Mouse (Mus musculus) layer of hippocampus, postnatal 36 days (tissue): ENCODE results near the gene Pde4b. TPM values are rescaled to one million over a fixed set of nuclear protein-coding genes. Genes with fewer than 3 reads are reported as not detected.
A peak's percentile ranks its signal among the peaks of the same experiment; 100 is the strongest.
"Not testable (repeated sequence)": the region's sequence is repeated elsewhere in the genome, so short reads cannot be mapped to it uniquely, and the experiment has no call there.

ENCODE experiments used
- DNase-seq, 2 experiments: peaks; one replicate each; pipeline ENCODE4 v3.0.0; 2022
- total RNA-seq, 2 experiments: library from RNA; stranded (reverse); gene quantifications; 2 replicates each; pipeline ENCODE4 v1.2.3; 2021

The Pde4b gene
- total RNA-seq, 2 experiments from 2014 or later, result 65.7 to 71.9 TPM

DNA sequence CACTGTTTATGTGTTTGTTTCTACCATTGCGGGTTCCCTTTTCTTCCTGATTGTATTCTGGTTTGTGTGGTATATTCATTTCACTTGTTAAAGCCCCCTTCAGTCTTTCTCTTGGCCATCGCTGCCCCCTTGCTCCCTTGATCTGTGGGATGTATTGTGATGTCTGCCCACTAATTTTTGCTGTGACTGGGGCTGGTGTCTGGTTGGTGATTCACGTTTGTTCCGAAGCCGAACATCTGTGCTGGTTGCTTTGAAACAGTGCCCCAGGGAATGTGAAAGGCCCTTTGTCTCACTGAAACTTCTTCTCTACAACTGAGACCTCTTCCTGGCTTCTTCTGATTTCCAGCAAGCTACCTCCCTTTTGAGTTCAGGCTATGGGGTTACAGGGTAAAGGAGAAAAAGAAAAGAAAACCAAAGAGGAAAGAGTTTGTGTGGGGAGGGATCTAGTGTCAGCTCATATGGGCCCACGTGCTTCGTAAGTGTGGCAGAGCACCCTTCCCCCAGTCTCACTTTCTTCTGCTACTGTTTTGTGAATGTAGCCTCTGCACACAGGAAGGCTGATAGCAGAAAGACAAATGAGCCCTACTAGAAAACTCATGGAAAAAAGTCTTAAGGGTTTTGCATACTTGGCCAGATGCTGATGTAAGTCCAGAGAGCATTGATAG, 396.1 kb downstream of the Pde4b start:
- peak in 1 of 2 experiments; percentile 26 for DNase-seq

DNA sequence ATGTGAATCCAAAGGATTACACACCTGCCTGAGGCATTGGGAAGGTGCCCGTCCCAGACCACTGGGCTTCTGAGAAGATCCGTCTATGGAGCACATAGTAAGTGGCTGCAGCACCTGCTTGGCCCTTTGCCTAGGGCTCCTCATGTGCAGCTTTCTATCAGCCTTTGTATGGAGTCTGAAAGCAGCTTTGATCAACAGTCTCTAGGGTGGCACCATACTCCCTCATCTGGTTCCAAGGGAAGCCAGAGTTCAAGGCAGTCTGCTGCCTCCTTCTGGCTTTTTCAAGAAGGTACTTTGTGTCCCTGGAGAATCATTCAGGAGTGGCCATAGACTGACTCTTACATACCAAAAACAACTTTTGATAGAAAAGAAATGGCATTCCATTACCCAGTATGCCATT, 397.4 kb downstream of the Pde4b start:
- peak in 1 of 2 experiments; percentile 22 for DNase-seq

DNA sequence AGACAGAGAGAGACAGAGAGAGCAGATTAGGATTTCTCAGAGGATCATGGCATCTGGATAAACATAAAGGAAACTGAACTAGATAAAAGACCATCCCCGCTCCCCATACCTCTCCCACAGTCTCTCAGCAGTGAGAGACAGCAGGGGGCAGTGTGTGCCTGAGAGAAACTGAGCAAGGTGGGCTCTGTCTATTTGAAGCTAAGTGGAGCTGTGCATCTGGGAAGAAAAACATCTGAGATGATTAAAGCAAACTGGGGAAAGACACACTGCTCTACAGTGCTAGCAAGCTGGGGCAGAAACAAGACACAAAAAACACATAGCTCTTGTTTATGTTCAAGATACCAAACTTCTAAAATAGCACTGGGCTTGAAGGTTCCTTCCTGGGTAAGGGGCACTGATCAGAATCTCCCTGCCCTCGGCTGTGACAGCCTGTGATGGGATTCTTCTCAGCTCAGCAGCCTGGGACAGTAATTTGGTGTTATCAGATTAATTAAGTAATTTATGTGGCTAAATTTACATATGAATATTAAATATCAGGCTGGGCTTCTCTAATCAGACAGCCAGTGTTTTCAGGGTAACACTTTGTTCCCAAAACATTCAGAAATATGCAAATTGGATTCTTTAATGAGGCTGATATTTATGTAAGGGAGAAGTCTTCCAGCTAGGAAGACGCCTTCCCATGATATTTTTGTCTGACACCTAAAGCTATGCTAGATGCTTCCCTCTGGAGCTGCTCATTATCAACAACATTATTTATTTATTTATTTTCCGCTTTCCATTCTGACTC, 399.0 kb downstream of the Pde4b start:
- DNase-seq, result no peak

DNA sequence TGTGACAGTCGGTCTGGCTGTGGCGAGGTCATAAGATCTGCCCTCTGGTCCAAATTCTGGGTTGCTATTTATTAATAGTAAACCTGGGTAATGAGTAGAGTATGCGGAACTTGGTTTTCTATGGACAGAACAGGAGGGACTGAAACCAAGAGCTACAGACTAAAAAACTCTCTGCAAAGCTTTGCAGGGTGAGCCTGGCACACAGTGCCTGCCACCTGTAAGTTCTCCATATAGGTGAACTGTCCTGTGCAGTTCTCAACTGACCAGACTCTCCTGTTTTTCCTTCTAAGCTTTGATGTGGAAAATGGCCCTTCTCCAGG, 399.5 kb downstream of the Pde4b start:
- DNase-seq, result no peak

DNA sequence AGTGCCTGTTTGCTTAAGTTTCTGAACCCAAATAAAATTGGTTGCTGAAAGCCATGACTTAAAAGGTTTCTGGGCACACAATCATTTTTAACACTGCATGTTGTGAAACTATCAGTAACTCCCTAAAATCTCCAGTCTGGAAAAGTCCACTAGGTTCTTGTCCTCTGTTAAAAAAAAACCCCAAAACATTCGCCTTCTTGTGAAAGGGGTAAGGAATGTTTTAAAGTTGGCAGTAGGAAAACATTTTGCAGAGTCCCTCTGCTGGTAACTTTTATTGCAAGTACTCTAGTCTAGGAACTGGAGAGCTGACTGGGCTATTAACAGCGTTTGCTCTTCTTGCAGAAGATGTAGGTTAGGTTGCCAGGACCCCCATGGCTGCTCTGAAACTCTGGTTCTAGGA, 400.7 kb downstream of the Pde4b start:
- DNase-seq, result no peak

DNA sequence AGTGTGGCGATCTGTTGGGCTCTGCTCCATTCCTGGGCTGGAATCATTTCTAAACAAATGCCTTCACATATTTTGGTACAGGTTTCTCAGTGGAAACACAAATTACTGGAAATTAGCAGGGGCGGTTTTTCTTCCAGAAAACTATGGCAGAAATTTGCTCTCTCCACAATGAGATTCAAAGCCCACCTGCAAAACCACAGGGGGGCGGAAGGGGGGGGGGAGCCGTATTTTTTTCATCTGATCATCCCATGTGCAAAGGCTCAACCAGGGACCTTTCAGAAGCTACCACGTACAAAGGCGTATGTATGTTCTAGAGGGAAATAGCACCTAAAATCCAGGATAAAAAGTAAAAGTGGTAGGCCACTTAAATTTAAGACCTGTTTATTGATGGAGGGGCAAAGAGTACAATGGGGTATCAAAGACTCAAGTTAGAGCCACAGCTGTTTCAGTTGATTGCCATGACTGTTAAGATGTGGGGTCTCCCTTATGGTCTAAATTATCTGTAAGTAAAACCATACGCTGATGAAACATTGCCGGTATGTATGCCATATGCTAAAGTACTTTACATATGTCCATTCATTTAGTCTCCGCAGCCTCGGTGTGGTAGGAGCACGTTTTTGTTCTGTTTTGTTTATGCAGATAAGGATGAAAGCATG, 404.3 kb downstream of the Pde4b start:
- DNase-seq, result no peak

DNA sequence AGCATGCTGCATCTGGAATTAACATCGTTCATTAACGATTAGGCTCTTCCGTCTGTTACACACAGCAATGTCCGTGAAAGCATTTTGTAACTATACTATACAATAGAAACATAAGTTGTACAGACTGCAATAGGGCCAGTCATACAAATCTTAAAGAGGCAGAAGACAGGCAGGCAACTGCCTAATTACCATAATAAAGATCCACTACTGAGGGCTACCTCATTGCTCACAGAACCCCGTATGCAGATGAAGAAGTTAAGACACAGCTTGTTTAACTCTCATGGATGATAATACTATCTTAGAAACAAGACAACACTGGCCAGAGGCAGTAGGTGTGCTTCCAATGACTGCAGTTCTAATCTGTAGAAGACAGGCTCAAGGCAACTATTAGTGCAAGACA, 405.6 kb downstream of the Pde4b start:
- DNase-seq, result no peak

DNA sequence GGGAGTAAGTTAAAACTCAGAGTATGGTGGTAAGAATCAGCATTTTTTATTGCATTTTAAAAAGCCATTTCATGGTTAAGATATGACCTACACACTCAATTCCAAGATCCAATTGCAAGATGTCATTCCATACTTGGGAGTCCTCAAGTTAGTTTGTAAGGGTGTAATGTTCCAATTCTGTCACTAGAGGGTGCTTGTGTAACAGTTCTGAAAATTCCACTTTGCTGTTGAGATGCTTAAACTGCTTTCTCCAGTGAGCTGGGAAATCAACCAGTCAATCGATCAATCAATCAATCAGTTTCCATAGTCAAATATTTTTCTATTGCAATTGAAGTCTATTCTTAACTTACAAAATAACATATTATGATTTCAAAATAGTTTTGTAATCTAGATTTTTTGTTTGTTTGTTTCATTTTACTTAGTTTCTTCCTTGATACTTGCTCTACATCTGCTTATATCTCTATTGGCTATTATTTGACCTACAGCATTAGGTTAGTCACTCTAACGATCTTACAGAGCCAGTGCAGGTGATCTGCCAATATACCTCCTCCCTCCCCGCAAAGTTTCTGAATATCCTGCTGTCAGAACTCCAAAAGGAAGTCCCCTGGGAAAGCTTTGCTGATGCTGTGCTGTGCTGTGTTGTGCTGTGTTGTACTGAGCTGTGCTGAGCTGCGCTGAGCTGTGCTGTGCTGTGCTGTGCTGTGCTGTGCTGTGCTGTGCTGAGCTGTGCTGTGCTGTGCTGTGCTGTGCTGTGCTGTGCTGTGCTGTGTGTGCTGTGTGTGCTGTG, 406.2 kb downstream of the Pde4b start:
- DNase-seq, result no peak

DNA sequence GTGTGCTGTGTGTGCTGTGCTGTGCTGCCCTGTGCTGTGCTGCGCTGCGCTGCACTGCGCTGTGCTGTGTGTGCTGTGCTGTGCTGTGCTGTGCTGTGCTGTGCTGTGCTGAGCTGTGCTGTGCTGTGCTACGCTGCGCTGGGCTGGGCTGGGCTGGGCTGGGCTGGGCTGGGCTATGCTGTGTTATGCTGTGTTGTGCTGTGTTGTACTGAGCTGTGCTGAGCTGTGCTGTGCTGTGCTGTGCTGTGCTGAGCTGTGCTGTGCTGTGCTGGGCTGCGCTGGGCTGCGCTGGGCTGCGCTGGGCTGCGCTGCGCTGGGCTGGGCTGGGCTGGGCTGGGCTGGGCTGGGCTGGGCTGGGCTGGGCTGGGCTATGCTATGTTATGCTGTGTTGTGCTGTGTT, 406.9 kb downstream of the Pde4b start:
- not testable (repeated sequence) for DNase-seq

DNA sequence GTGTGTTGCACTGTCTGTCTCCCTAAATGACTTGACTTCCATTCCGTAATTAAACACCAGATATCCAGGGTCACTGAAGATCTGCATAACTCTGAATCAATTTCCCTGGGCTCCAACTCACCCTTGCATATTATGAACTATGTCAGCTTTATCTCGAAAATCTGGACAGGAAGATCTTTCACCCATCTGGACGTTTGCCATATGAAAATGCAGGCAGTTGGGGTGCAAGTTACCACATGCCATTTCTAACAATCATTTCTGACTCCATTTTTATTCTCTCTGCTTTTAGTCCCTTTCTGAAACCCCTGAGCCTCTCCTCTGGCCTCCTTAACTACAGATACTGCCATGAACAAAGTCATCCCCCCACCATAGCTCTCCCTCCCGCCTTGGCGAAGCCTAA, 407.7 kb downstream of the Pde4b start:
- DNase-seq, result no peak

DNA sequence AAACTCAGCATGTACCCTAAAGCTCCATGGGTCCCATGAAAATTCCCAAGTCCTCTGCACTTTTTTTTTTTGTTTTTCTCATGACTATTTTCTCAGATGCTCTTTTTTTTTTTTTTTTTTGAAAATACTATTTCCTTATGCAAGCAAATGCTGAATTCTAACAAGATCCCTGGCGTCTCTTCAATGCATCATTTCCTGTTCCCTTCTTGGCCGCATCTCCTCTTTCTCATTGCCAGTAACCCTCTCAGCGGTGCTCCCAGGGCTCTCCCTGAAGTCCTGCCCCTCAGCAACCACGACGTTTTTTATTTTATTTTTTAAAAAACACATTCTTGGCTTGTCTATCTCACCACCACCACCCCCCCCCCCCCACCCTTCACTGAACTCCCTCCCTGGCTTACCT, 408.1 kb downstream of the Pde4b start:
- no peak for DNase-seq

DNA sequence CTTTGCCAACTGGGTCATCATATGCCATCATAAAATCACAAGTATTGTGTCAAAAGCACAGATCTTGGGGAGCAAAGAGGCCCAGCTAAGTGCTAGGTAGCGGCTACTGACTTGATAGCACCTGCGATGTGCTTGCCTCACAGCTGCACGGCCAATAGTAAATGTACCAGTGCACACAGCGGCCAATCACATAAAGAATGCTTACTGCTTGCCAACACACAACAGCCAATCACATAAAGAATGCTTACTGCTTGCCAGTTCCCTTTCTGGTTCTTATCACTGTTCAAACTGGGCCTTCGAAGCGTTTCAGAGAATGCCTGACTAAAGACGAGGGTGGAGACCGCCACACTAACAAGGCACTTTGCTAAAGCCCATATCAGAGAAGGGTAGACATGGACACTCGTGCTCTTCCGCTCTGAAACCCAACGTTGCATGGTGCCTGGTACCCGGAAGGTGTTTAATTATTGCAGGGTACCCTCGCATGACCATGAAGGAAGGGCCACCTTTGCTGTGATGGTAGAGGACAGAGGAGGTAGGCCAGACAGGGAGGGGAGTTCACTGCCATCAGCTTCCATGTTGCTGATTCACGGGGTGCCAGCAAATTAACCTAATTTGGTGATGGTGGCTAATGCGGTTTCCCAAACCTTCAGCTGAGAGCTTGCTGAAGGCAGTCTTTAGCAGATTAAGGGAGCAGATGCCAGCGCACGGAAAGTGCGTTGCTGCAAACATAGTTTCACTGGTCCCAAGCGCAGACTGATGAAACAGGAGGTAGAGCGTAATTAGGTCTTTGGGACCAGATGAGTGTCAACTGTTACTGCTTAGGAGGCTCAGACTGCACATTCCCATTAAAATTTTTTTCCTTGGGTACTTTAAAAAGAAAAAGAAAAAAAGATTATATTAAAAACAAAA, 409.2 kb downstream of the Pde4b start:
- peak in 1 of 2 experiments; percentile 34 for DNase-seq

DNA sequence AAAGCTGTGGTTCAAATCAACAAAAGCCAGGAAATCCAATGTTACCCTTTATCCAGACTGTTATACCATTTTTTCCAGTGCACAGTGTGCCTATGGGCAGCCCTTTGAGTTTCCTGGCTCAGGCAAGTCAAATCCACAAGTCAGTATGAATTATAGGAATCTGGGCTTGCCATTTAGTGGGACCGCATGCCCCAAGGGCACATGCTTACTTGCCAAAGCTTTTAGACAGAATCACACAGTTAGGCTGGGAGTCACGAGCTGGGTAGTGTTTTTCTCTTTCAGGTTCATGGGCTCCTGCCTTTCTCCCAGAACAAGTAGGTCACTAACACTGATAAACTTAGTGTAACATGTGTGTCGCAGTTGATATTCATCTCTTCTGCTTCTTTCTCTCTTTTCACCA, 409.9 kb downstream of the Pde4b start:
- DNase-seq, result no peak

DNA sequence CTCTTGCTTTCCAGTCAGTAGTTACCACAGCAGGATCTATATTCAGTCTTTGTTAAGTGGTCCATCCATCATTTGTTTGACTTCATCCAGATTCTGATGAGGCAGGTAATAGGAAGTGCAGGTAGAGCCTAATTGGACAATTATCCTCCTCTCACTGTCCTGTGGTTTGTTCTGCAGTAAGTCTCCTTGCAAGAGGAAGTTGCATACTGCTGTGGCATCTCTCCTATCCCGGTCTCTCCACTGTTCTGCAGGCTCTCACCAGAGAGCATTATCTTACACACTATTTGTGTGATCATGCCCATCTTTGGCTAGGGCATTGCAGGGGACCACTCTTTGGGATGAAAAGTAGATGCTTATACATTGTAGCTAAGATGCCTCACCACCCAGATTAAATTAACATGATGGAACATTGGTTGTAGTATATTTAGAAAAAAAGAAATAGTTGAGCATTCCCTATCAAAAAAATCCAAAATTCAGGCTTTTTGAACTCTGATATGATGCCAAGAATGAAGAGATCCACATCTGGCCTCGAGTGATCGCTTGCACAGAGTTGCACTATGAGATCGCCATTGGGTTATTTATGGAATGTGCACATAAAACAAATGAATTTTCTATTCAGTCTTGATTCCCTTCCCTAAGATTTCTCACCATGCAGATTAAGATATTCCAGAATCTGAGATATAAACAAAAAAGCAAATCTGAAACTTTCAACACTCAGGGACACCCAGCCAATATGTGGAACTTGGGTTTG, 411.0 kb downstream of the Pde4b start:
- DNase-seq, result no peak

DNA sequence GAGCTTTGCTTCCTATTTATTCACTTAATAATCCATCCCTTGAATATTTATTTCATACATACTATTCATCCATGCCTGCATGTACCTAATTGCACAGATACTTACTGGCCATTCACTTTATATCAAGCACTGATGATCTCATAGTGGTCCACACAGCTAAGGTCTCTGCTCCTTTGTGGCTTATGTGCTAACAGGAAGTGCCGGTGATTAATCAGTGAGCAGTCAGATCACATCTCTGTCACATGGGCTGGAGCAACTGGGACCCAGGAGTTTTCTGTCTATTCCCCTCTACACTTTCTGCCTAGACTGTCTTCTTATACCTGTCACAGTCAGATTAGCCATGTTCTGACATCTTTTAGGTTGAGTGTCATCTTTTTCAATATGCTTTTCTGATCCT, 411.6 kb downstream of the Pde4b start:
- DNase-seq, result no peak

DNA sequence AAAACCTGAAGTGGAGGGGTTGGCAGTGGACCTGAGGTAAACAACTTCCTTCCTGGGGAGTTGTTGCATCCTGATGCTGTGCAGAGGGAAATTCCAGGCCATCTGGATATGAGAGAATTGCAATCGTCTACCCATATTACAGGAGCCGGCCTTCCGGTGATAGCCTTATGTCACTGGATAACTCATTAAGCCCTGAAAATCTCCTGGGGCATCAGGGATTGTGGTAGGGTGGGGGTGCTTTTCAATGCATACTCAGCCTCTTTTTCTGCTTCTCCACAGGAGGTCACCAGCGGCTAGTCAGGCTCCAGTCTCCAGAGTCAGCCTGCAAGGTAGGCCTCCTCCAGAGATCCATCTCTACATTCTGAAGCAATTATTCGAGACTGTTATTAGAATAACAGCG, 418.4 kb downstream of the Pde4b start:
- no peak for DNase-seq

DNA sequence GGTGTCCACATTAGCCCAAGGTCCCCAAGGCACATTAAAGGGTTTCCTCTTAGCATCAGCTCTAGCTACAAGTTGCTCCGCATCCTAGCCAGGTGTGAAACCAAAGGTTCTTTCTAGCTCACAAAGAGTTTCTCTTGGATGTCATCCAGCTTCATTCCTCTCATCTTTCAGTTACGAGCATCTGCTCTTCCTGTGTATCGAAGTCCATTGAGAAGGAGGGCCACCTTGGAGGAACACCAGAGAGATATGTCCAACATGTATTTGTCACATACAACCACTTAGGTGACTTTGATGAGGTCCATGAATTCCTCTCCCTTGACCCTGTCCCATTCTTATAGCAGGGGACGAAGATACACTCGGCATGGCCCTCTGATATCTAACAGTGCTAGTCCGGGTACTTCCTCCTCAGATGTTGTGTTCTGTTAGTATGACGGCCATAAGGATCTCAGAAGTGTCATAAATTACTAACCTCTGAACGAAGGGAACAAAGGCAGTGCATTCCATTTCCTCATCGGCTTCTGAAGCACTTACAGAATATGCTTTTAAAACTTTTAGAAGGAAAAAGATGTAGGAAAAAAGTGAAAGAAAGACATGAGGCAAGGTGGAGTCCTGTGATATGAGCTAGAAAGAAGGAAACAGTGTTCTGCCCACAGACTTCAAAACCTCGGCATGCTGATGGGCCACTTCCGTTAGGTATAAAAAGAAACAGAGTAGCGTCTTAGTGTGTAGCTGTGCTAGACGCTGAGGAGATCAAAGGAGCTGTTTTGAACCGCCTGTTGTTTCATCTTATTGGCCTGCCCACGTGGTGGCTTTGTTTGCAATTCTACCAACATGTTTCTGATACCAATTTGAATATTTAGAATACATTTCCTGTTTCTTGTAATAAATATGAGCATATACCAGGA, 419.3 kb downstream of the Pde4b start:
- no peak for DNase-seq

DNA sequence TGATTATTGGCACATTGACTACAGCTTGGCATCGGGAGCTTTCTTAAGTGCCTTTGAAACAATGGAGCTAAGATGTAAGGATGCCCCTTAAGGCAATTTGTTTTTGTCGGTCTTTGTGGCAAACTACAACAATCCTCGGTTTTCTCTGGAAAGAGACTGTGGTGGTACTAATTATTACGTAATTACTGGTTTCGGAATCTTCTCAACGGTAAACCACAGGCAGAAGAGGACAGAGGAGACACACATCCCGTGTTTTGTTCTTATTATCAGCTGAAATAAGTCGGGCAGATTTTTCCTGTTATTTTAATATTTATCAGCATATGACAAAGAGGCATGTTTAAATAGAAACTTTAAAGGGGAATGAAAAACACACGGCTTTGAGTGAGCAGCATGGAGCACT, 420.0 kb downstream of the Pde4b start:
- DNase-seq, result no peak

DNA sequence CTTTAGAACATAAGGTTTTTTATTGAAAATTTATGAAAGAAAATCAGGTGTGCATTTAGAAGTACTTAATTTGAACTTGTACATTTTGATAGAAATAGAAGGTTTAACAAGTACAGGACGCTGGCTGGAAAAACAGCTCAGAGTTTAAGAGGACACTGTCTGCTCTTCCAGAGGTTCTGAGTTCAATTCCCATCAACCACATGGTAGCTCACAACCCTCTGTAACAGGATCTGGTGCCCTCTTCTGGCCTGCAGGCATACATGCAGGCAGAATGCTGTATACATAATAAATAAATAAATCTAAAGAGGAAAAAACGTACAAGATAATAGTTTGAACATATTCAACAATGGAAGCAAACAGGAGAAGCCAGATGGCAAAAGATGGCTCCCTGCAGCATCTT, 420.4 kb downstream of the Pde4b start:
- DNase-seq, result no peak

DNA sequence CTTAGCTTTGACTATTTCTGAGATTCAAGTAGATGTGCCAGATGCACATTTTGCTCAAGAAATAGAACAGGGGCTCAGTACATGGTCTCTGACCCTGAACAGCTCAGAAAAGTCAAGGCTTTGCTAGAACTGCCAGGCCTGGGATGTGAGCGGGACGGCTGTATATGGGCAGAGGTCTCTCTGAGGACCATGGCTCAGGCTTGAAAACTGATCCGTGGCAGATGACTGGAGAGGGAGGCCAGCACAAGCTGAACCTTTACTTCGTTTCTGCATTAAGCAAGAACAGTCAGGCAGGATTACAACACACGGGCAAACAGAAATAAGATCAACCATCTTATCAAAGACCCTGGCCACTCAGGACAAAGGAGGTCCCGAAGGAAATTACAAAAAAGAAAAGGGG, 422.7 kb downstream of the Pde4b start:
- DNase-seq, result no peak
